Mouse (Mus musculus) ovary, adult 10 weeks (tissue): ENCODE results near the gene Cdk2ap1. TPM values are rescaled to one million over a fixed set of nuclear protein-coding genes. Genes with fewer than 3 reads are reported as not detected.

Experiments
- polyA plus RNA-seq: library from polyadenylated mRNA; stranded (reverse); fragments of 350-450 nt; fragmentation: Illumina TruSeq; extraction: RNeasy Lipid Tissue Mini Kit (QIAGEN cat#74804); gene quantifications from one replicate; pipeline ENCODE4 v1.2.3, GENCODE M21; 2014

Gene Cdk2ap1
- polyA plus RNA-seq: 198 TPM

DNA sequence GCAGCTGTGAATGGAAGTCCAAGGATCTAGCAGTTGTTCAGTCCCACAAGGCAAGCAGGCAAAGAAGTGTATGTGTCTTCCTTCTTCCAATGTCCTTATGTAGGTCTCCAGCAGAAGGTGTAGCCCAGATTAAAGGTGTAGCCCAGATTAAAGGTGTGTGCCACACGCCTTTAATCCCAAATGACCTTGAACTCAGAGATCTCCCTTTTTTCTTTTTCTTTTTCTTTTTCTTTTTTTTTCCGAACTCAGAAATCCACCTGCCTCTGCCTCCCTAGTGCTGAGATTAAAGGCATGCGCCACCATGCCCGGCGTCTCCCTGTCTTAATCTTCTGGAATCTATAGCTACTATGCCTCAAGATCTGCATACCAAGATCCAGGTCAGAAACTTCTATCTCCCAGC, at the start of gene Cdk2ap1:
Gene Cdk2ap1 (minus strand): TSS at position 101 of the 400 bp plus-strand sequence.

DNA sequence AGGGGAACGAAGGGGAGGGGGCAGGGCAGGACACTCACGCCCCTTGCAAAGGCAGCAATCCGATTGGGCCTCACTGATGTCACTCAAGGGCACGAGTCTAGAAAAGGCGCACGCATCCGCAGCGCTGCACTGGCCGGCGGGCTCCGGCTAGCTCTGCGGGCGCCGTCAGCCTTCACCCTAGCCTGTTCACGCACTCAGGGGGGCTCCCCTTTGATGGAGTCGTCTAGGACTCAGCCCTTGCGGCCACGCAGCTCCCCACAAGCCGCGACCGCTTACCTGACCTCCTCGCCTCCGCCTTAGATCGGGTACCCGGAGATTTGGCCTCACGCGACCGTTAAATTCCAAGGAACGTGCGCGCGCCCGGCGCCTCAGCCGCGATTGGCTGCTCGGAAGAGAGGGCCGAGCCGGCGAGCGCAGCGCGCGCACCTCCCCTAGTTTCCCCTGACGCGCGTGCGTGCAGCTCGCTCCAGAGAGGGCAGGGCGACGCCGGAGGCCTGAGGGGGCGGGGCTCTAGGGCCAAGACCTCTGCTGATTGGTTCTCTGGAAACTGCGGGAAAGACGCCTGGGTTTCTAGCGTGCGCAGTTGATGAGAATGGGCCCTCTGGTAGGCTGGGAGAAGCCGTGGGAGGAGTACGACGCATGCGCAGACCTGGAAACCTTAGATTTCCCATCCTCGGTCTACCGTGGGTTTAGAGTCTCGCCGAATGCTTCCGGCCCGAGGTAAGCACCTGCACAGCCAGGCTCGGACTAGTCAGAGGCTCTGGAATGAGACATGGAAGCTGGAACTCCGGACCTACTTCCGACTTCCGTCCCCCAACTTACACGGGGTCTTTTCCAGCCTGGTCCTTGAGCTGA, 35.1 kb downstream of the Cdk2ap1 start, which contains the start of the genes Mphosph9 and 2810006K23Rik:
Gene Mphosph9 (minus strand): TSS at position 463 of the 855 bp plus-strand sequence.
Gene 2810006K23Rik (plus strand): TSS at position 580 of the 855 bp plus-strand sequence.

Other genes starting within 250 kb of the Cdk2ap1 start
- 3.5 TPM for gene Arl6ip4, start 247.0 kb downstream of the Cdk2ap1 start, polyA plus RNA-seq
- gene Pitpnm2, start 113.3 kb downstream of the Cdk2ap1 start, polyA plus RNA-seq: 8.7 TPM
- gene Mphosph9, start 35.1 kb downstream of the Cdk2ap1 start, polyA plus RNA-seq: 14.3 TPM
- 25.1 TPM for gene 2810006K23Rik, start 35.0 kb downstream of the Cdk2ap1 start, polyA plus RNA-seq
- 86.4 TPM for gene Sbno1, start 62.9 kb upstream of the Cdk2ap1 start, polyA plus RNA-seq
- gene Kmt5a, start 76.8 kb upstream of the Cdk2ap1 start, polyA plus RNA-seq: 71.7 TPM
- gene Rilpl2, start 115.3 kb upstream of the Cdk2ap1 start, polyA plus RNA-seq: 4.0 TPM
- 0.57 TPM for gene Snrnp35, start 120.1 kb upstream of the Cdk2ap1 start, polyA plus RNA-seq
- gene Rilpl1, start 168.3 kb upstream of the Cdk2ap1 start, polyA plus RNA-seq: 10.2 TPM
- gene Tmed2, start 177.6 kb upstream of the Cdk2ap1 start, polyA plus RNA-seq: 1,870 TPM
- 10.8 TPM for gene Ddx55, start 189.8 kb upstream of the Cdk2ap1 start, polyA plus RNA-seq
- 44.9 TPM for gene Eif2b1, start 216.0 kb upstream of the Cdk2ap1 start, polyA plus RNA-seq
- gene Gtf2h3, start 216.1 kb upstream of the Cdk2ap1 start, polyA plus RNA-seq: 8.2 TPM